Mouse (Mus musculus) liver, adult 2 months (tissue): Measurements from ENCODE around the gene Lmcd1.

ENCODE experiments used
- CTCF ChIP-seq: fragments of 200-500 bp; IDR thresholded peaks from 2 replicates; pipeline ENCODE4 v1.5.1; 2011; ENCODE audit warnings: low read depth, low read length, control low read depth
- POLR2A ChIP-seq: fragments of 200-500 bp; IDR thresholded peaks from 2 replicates; pipeline ENCODE4 v1.6.1; 2011; ENCODE audit warnings: low read length, control low read depth; ENCODE audit not compliant: insufficient read depth; ENCODE audit errors: extremely low read depth

DNA sequence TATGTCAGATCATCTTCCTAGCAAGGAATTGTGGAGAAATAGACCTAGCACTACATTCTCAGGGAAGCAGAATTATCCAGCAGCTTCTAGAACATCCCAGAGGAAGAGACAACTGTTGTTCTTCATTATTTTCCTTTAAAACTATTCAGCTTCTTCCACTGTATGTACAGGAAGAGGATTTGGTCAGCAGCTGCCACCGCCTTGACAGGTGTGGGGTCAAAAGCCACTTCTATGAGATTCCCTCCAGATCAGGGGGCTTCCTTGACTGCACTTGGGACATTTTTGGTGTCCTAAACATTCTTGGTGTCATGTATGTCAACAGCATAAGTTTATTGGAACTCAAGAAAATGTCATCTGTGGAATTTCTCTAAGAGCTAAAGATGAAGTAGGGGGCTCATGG lies 5.2 kb downstream of the Lmcd1 start:
- TF ChIP-seq CTCF = no peak
- no peak for TF ChIP-seq POLR2A
